Mouse (Mus musculus) activated CD4-positive, CD25-positive, alpha-beta regulatory T cell, adult 4 months (primary cell): ENCODE data around the gene Mei1. TPM values are rescaled to one million over a fixed set of nuclear protein-coding genes. Genes with fewer than 3 reads are reported as not detected.

Experiments
- ATAC-seq: one replicate; pipeline ENCODE4 v1.8.0; 2017
- polyA plus RNA-seq, 2 experiments: library from polyadenylated mRNA; unstranded; fragments of 100-300 nt; shearing (Covaris generic); gene quantifications; one replicate each; pipeline ENCODE4 v1.2.1; 2017

Mei1 gene
- polyA plus RNA-seq, 2 experiments from 2014 or later: not detected

- no peak for ATAC-seq
Measured at GRCm38 (mm10) chr15:82152435-82152834, 82.6 kb downstream of the Mei1 start.

- no peak for ATAC-seq
Measured at GRCm38 (mm10) chr15:82156298-82156697, 86.5 kb downstream of the Mei1 start.

DNA sequence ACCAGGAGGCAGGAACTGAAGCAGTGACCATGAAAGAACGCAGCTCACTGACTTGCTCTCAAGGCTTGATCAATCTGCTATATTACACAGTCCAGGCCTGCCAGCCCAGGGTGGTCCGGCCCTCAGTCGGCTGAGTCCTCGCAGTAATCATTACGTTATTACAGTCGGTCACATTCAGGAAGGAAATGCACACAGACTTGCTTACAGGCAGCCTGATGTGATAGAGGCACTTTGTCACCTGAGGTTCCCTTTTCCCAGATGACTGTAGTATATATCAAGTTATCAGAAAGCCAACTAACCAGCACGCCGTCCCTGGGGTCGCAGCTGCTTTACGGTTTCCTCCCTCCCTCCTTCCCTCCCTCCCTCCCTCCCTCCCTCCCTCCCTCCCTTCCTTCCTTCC lies 87.1 kb downstream of the Mei1 start:
- ATAC-seq: no peak

DNA sequence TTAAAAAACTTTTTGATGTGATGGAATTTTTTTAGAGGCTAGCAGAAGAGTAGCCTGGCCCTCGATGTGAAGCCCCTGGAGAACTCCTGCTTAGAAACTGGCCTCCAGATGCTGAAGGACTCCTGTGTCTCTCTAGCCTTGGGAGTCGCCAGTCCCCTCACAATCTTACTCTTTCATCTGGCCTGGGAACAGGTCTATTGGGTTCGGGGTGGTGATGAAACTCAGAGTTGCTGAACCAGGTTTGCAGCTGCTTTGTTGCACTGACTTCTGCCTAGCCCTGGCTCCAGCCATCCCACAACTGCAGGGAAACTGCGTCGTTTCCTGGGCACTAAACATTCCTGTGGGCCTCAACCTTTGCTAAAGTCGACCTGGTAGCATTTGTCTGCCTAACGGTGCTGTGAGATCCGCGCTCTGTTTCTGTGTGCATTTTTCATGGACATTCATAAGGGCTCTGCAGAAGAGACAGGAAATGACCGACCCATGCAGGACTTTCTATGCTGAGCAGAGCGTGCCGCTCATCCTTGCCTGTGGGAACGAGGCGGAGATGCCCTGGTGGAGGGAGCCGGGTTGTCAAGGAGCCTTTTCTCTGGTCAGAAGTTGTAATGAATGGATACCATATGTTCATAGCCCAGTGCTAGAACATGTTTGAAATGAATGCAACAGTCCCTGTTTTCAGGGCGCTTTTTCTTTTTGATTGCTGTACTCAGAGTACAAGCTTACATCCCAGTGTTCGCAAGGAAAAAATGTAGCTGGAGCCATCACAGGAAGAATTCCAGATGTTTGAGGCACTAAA lies 88.6 kb downstream of the Mei1 start:
- ATAC-seq: no peak

DNA sequence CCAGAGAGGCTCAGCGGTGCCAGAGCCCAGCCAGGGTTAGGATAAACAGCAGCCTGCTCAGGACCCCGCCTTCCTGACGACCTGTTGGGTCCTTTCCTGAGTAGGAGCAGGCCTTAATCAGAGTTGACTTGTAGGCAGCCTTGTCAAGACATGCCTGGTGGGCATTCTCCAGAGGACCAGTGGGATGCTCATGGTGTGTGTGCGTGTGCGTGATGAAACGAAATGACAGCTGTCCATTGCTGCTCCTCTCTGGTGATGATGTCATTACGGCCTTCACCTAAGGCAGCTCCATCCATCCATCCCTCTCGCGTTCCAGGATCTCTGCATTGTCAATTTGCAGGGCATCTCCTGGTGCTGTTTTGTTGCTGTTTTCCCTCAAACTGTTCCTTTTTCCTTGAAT lies 89.7 kb downstream of the Mei1 start:
- ATAC-seq: no peak

DNA sequence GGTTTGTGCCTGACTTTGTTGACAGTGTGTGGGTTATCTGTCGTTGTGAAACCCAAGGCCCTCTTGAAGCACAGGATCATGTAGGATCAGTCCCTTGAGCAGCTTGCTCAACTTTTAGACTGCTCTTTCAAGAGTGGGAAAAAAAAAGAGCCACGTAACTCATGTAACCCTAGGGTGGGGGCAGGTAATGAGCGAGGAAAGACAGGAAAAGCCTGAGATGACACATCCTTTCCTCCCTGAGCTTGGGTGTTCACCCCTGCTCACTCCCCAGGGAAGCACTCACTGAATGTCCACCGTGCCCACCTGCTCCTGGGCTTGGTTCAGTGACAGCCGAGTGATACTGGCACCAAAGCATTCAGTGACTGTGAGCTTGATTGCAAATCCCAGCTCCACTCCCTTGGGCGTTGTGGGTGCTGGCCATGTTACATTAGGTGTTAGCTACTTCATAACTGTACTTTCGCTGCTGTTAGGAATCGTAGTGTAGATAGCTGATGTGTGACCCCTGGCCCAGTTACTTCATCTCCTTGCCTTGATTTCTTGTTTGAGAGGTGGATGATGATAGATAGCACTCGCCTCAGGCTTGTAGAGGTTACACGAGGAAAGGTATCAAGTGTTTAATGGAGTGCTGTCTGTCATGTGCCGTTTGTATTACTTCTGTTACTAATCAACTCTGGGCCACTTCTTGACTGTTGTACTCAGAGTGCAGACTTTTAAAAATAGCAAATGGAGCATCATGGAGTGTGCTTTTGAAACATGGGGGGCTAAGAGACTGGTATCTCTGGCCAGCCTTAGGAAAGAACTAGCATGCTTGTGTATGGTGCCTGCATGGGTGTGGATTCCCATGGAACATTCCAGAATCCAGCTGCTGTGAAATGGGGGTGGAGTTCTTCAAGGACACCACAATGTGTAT lies 91.2 kb downstream of the Mei1 start:
- ATAC-seq: no peak

DNA sequence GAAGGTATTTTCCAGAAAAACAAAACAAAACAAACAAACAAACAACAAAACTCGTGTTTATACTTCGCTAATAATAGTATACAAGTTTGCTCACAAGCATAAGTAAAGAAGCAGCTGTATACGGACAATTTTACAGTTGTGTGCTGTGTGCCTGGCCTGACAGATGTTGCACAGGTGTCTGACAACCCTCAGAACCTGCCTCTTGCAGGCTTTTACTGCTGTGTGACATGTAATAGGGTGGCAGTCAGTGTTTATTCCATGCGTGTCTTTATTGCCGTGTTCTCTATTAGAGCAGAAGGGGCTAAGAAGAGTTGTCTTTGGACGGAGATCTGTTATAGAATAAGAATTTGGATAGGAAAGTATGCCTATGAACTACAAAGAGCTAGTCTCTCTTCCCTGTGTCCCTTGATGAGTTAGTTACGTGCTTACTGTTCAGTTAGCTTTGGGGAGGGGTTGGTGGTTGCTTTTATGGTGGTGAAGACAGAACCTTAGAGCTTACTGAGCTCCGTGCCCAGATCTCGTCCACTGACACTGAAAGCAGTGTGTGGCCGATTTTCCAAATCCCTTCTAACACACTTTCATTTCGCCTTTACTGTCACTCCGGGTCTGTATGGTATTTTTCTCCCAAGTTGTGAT lies 92.3 kb downstream of the Mei1 start:
- no peak for ATAC-seq

DNA sequence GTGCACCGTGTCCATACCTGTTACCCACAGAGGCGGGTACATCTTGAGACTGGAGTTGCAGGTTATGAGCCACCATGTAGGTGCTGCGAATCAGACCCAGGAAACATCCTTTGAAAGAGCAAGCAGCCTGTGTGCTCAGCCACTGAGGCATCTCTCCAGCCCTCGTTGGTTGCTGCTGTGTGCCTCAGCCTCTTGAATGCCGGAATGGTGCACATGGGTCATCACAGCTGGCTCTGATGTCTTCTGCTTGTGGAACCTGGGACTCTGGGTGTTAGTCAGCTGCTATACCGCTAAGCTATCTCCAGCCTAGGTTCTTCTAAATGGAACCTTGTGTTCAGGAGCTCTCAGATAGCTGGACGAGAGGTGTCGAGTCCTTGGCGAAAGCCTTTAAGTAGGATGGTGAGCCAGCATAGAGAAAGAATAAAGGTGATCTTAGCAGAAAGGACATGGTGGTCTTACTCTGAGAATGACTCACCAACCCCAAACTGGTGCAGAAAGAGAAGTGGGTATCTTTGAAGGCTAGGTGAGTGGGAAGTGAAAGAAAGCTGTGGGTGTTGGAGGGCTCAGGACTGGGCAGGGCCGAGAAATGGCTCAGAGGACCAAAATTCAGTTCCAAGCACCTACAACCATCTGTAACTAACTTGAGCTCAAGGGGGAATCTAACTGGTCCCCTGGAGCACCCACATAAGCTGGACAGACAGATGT lies 93.7 kb downstream of the Mei1 start:
- no peak for ATAC-seq

- no peak for ATAC-seq
Measured at GRCm38 (mm10) chr15:82164061-82164399, 94.2 kb downstream of the Mei1 start.

GRCm38 (mm10) chr15:82164496-82164895 lies 94.7 kb downstream of the Mei1 start:
- no peak for ATAC-seq

- ATAC-seq: peak; percentile 27
Measured at GRCm38 (mm10) chr15:82165332-82166239, 95.8 kb downstream of the Mei1 start.

GRCm38 (mm10) chr15:82166240-82167100 lies 96.7 kb downstream of the Mei1 start:
- peak; percentile 68 for ATAC-seq

GRCm38 (mm10) chr15:82167201-82168168 lies 97.7 kb downstream of the Mei1 start:
- no peak for ATAC-seq

DNA sequence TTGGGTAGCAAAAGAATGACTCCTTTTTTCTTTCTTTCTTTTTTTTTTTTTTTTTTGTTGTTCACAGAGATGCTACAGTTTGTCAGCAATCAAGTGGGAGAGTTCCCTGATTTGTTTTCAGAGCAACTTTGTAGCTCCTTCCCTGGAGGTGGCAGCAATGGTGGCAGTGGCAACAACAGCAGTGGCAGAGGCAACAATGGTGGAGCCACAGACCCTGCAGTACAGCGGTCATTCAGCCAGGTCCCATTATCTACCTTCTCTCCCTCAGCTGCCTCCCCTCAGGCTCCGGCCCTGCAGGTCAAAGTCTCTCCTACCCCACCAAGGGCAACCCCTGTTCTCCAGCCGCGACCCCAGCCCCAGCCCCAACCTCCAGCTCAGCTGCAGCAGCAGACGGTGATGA lies 99.9 kb downstream of the Mei1 start:
- no peak for ATAC-seq

GRCm38 (mm10) chr15:82170437-82171377 lies 100.9 kb downstream of the Mei1 start:
- no peak for ATAC-seq

- ATAC-seq: no peak
Measured at GRCm38 (mm10) chr15:82172648-82173047, 102.9 kb downstream of the Mei1 start.

- ATAC-seq: no peak
Measured at GRCm38 (mm10) chr15:82175091-82175490, 105.3 kb downstream of the Mei1 start.
